Mouse (Mus musculus) limb, embryonic 15.5 days (tissue): ENCODE measurements at regions not wholly inside any gene's neighbourhood (a gene's known extent, or its start where the extent isn't known, plus 50 kb on each side); places are given as distances from the start of the nearest gene placed in this dataset.
A peak's percentile ranks its signal among the peaks of the same experiment; 100 is the strongest.

Experiments used
- ATAC-seq: fragments of 200-750 bp; cut with Nextera tagmentation; 2 replicates; pipeline ENCODE4 v1.8.0; 2017; ENCODE audit warnings: low read depth, moderate TSS enrichment; ENCODE audit not compliant: insufficient number of reproducible peaks, low FRiP score, low TSS enrichment
- H3K27ac ChIP-seq: fragments of 300-500 bp; sonication (generic); 2 replicates; pipeline ENCODE4 v1.5.1; 2015; ENCODE audit warnings: moderate library complexity, mild to moderate bottlenecking, inconsistent platforms
- H3K27me3 ChIP-seq: fragments of 300-500 bp; sonication (generic); 2 replicates; pipeline ENCODE4 v1.6.1; 2015; ENCODE audit warnings: inconsistent platforms
- H3K36me3 ChIP-seq: fragments of 300-500 bp; sonication (generic); 2 replicates; pipeline ENCODE4 v1.6.1; 2015; ENCODE audit warnings: inconsistent platforms
- H3K4me1 ChIP-seq: fragments of 300-500 bp; sonication (generic); 2 replicates; pipeline ENCODE4 v1.6.1; 2015; ENCODE audit warnings: inconsistent platforms
- H3K4me2 ChIP-seq: fragments of 300-500 bp; sonication (generic); 2 replicates; pipeline ENCODE4 v1.6.1; 2015; ENCODE audit warnings: mild to moderate bottlenecking, inconsistent platforms
- H3K4me3 ChIP-seq: fragments of 300-500 bp; sonication (generic); 2 replicates; pipeline ENCODE4 v1.5.1; 2015; ENCODE audit warnings: mild to moderate bottlenecking, inconsistent platforms
- H3K9ac ChIP-seq: fragments of 300-500 bp; sonication (generic); 2 replicates; pipeline ENCODE4 v1.6.1; 2015; ENCODE audit warnings: inconsistent platforms
- H3K9me3 ChIP-seq: fragments of 300-500 bp; sonication (generic); 2 replicates; pipeline ENCODE4 v1.6.1; 2016; ENCODE audit warnings: inconsistent platforms
- WGBS: fragments of 180-500 bp; shearing (Covaris S2); methylation state at CpG from one replicate; pipeline ENCODE4 v1.1.7; 2015; 5-methylcytosine and 5-hydroxymethylcytosine counted together

DNA sequence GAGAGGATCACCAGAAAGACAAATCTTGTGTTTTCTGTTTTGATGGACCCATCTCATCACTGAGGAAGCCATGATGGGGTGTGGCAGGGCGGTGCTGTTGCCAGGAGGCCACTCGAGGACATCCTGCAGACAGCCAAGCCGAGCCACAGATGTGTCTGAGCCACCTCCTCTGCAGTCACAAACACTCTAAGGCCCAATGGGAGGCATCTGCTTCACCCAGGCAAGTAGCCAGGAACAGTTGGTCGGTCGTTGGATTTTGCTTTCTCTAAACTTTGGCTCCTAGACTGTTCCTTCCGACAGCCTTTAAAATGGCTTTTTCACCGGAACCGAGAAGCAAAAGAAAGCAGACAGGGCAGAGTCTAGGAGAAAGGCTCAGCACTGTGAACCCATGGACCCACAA, 90.5 kb downstream of the Gas1 start:
- no peaks in the 10 kb centered on the region for H3K36me3 ChIP-seq
- H3K9ac ChIP-seq: no peak overlapping the region
- WGBS: 53% methylated on average over 8 of the region's 8 CpGs
- H3K4me1 ChIP-seq: peaks cover 23% of the 10 kb centered on the region
- 0 out of 2 replicates have a peak overlapping the region, but pooled peaks have one; percentile 59 for H3K27ac ChIP-seq
- no peak for ATAC-seq
- no peak overlapping the region for H3K4me2 ChIP-seq
- H3K9me3 ChIP-seq: no peaks in the 10 kb centered on the region
- H3K4me3 ChIP-seq: no peak overlapping the region
- no peaks in the 10 kb centered on the region for H3K27me3 ChIP-seq

DNA sequence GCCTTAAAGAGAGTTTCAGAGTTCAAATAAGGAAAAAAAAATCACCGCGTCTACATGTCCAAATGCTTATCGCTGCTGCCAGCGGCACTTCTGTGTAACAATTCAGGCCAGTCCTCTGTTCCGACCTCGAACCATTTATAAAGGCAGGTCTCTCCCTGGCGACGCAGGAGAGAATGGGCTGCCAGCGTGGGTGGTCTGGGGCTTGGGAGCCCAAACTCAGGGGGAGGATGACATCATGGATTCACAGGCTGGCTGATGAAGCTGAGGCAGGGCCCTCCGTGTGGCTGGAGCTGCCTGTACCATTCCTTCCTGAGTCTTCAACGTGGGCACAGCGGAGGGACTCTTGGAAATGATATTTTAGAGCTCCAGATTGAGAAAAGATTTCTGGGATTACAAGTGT, 92.2 kb downstream of the Gas1 start:
- Histone ChIP-seq H3K36me3 (no peaks in the 10 kb centered on the region), H3K27ac (peak overlapping the region; percentile 73), H3K9ac (no peak overlapping the region), H3K4me3 (no peak overlapping the region), H3K4me2 (0 out of 2 replicates have a peak overlapping the region, but pooled peaks have one; percentile 10), H3K27me3 (no peaks in the 10 kb centered on the region), H3K9me3 (no peaks in the 10 kb centered on the region), H3K4me1 (peaks cover 23% of the 10 kb centered on the region)
- 22% methylated on average over 12 of the region's 12 CpGs for WGBS
- peak; percentile 31; the same call in 1 of the 2 replicates for ATAC-seq

DNA sequence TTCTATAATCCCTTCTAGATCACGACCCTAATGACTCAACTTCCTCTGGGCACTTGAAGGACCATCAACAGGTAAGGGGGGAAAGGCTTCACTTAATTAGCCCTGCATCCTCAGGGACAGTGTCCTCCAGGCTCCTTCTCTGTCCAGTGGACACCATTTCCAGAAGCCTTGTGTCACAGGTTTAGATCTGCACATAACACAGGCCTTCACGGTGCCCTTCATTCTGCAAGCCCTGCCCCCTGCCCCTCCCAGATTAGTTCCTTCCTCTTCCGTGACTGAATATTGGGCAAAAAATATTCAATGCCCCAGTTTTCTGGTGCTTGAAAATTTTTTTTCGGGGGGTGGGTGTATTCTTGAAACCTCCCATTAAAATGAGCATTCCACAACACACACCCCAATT, 92.9 kb downstream of the Gas1 start:
- H3K4me1 ChIP-seq: peaks cover 23% of the 10 kb centered on the region
- peak overlapping the region; percentile 73; the same call in 1 of the 2 replicates for H3K27ac ChIP-seq
- no peak overlapping the region for H3K4me3 ChIP-seq
- no peaks in the 10 kb centered on the region for H3K36me3 ChIP-seq
- H3K27me3 ChIP-seq: no peaks in the 10 kb centered on the region
- no peak overlapping the region for H3K4me2 ChIP-seq
- WGBS: 67% methylated on average over 4 of the region's 4 CpGs
- H3K9ac ChIP-seq: no peak overlapping the region
- ATAC-seq: no peak
- H3K9me3 ChIP-seq: no peaks in the 10 kb centered on the region

- 88% methylated on average over 10 of the region's 10 CpGs for WGBS
- Histone ChIP-seq H3K4me1 (peaks cover 24% of the 10 kb centered on the region), H3K9me3 (no peaks in the 10 kb centered on the region), H3K4me2 (no peak overlapping the region), H3K9ac (no peak overlapping the region), H3K27me3 (no peaks in the 10 kb centered on the region), H3K4me3 (no peak overlapping the region), H3K36me3 (no peaks in the 10 kb centered on the region), H3K27ac (peak overlapping the region; percentile 47; the same call in 1 of the 2 replicates)
- ATAC-seq: no peak
These were observed 97.1 kb downstream of the Gas1 start for GRCm38 (mm10) chr13:60080113-60080512.

DNA sequence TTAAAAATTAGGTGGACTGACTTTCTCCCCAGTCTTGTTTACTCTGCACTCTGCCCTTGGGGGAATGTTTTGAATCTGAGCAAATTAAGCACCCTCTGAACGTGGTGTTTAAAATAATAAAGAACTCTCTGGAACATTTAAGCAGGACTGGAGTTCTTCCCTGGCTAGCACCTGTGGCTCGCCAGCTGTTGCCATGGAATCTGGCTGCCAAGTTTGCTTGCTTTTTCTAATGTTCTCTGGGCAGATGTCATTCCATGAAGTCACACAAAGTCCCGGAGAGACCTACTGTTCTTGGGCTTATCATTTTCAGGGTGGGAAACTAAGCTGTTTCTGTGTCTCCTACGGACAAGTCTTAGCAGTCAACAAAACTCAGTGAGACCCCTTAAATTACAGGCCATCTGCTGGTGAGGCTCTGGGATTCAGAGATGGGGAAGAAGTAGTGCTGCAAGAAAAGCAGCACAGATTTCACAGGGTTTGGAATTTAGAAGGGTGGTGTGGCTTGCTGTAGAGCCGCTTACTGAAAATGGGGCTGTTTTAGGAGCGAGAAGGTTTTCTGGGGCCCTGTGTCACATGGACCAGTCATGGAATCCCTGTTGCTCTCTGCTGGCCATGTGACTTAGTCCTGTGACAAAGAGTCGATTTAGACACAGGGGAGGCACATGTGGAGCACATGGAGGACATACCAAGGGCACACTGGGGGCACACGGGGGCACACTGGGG, 98.7 kb downstream of the Gas1 start:
- Histone ChIP-seq H3K4me1 (peaks cover 19% of the 10 kb centered on the region), H3K27ac (peak overlapping the region; percentile 77), H3K9ac (0 out of 2 replicates have a peak overlapping the region, but pooled peaks have one; percentile 1), H3K36me3 (no peaks in the 10 kb centered on the region), H3K4me2 (no peak overlapping the region), H3K9me3 (no peaks in the 10 kb centered on the region), H3K27me3 (no peaks in the 10 kb centered on the region), H3K4me3 (no peak overlapping the region)
- WGBS: 47% methylated on average over 8 of the region's 8 CpGs
- no peak for ATAC-seq

- ATAC-seq: no peak
- H3K27me3 ChIP-seq: no peaks in the 10 kb centered on the region
- WGBS: 54% methylated on average over 6 of the region's 6 CpGs
- no peaks in the 10 kb centered on the region for H3K36me3 ChIP-seq
- H3K27ac ChIP-seq: peak overlapping the region; percentile 65
- no peak overlapping the region for H3K9ac ChIP-seq
- H3K4me1 ChIP-seq: peaks cover 38% of the 10 kb centered on the region
- H3K4me3 ChIP-seq: no peak overlapping the region
- no peaks in the 10 kb centered on the region for H3K9me3 ChIP-seq
- no peak overlapping the region for H3K4me2 ChIP-seq
These were observed 100.9 kb downstream of the Gas1 start for GRCm38 (mm10) chr13:60076147-60076800.

DNA sequence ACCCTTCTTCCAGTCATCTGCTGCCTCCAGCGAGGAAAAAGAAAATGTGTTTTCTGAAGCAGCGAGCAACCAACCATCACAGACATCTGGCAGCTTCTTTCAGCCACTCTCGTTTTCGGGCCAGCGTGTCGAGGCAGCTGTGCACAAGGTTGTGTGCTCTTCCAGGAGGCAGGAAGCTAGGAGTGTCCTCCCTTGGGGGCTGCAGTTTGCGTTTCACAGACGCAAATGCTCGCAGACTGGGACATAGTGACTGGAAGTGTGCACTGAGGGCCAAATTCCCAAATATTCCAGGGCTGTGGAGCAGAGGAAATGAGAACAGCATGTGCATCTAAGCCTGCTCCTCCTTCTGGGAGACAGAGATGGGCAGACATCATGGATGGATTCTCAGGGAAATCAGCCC, 105.6 kb downstream of the Gas1 start:
- Histone ChIP-seq H3K4me2 (no peak overlapping the region), H3K36me3 (no peaks in the 10 kb centered on the region), H3K27ac (peak overlapping the region; percentile 83), H3K9me3 (no peaks in the 10 kb centered on the region), H3K9ac (no peak overlapping the region), H3K4me1 (peaks cover 52% of the 10 kb centered on the region), H3K27me3 (no peaks in the 10 kb centered on the region), H3K4me3 (no peak overlapping the region)
- peak; percentile 38; the same call in 1 of the 2 replicates for ATAC-seq
- WGBS: 27% methylated on average over 9 of the region's 9 CpGs

DNA sequence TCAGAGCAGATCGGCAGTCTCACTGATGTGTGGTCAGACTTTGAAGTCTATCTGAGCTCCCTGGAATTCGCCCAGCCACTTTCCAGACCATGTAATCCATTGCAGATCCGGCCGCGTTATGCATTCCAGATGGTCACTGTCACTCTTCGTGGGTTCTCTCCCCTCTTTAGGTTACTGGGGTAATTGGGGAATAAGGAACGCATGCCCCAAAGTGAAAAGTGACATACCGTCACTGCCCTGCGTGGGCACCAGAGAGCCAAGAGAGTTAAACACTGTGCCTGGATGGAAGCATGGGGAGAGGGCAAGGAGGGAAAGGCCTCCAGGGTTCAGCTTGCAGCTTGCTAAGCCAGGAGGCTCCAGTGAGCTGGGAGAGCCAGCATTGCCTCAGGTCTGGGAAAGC, 108.0 kb downstream of the Gas1 start:
- H3K36me3 ChIP-seq: no peaks in the 10 kb centered on the region
- no peak overlapping the region for H3K4me2 ChIP-seq
- H3K9ac ChIP-seq: no peak overlapping the region
- H3K27me3 ChIP-seq: no peaks in the 10 kb centered on the region
- no peak; the same call in 1 of the 2 replicates for ATAC-seq
- H3K4me3 ChIP-seq: no peak overlapping the region
- peaks cover 53% of the 10 kb centered on the region for H3K4me1 ChIP-seq
- peak overlapping the region; percentile 79 for H3K27ac ChIP-seq
- no peaks in the 10 kb centered on the region for H3K9me3 ChIP-seq
- WGBS: 20% methylated on average over 9 of the region's 9 CpGs

DNA sequence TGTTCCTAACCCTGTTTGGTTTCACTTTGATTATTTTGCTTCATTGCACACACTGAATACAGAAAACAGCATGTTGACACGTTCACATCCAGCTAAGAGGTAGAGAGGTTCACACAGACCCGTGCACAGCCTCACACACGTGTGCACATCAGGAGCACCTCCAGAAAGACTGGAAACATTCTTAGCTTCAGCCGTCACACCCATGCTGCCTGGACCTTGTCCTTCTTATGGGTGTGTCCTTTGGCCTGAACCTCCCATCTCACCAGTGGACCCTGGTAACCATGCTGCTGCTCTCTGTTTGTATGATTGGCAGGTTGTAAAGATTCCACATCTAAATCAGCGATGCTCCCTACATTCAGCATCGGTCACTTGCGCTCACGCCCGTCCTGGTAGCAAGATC, 109.8 kb downstream of the Gas1 start:
- peaks cover 43% of the 10 kb centered on the region for H3K4me1 ChIP-seq

DNA sequence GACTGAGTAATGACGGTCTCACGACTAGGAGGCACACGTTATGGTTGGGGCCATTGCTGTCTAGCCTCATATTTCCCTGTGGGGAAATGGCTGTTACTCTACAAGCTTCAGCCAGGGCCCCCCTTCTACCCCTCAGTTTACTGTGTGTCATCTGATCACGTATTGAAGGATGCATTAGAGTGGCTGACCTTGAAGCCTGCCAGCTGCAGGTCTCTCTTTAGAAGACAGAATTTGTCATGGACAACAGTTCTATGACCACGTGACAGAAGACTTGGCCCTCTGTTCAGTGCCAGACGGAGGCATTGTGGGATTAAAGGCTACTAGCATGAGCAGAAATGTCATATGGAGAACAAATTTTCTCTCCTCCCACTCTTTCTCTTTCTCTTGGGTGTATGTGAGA, 115.6 kb downstream of the Gas1 start:
- H3K27me3 ChIP-seq: no peaks in the 10 kb centered on the region

More for the DNA sequence above, 109.8 kb downstream of the Gas1 start:
- Histone ChIP-seq H3K4me3 (no peak overlapping the region), H3K4me2 (no peak overlapping the region), H3K27ac (no peak overlapping the region), H3K36me3 (no peaks in the 10 kb centered on the region), H3K9me3 (no peaks in the 10 kb centered on the region), H3K9ac (no peak overlapping the region), H3K27me3 (no peaks in the 10 kb centered on the region)
- ATAC-seq: no peak
- WGBS: 90% methylated on average over 9 of the region's 9 CpGs

GRCm38 (mm10) chr13:60057761-60058274, 119.3 kb downstream of the Gas1 start:
- H3K27me3 ChIP-seq: no peaks in the 10 kb centered on the region
- no peaks in the 10 kb centered on the region for H3K9me3 ChIP-seq
- no peaks in the 10 kb centered on the region for H3K36me3 ChIP-seq
- H3K27ac ChIP-seq: peak overlapping the region; percentile 43
- no peak overlapping the region for H3K9ac ChIP-seq
- no peak overlapping the region for H3K4me2 ChIP-seq
- H3K4me3 ChIP-seq: no peak overlapping the region
- WGBS: 18% methylated on average over 13 of the region's 13 CpGs
- ATAC-seq: no peak; the same call in 1 of the 2 replicates
- peaks cover 31% of the 10 kb centered on the region for H3K4me1 ChIP-seq

More for the DNA sequence above, 115.6 kb downstream of the Gas1 start:
- no peak overlapping the region for H3K4me2 ChIP-seq
- peaks cover 17% of the 10 kb centered on the region for H3K4me1 ChIP-seq
- WGBS: 64% methylated on average over 6 of the region's 6 CpGs
- no peaks in the 10 kb centered on the region for H3K9me3 ChIP-seq
- no peaks in the 10 kb centered on the region for H3K36me3 ChIP-seq
- H3K9ac ChIP-seq: no peak overlapping the region
- no peak overlapping the region for H3K4me3 ChIP-seq
- H3K27ac ChIP-seq: no peak overlapping the region
- no peak for ATAC-seq

DNA sequence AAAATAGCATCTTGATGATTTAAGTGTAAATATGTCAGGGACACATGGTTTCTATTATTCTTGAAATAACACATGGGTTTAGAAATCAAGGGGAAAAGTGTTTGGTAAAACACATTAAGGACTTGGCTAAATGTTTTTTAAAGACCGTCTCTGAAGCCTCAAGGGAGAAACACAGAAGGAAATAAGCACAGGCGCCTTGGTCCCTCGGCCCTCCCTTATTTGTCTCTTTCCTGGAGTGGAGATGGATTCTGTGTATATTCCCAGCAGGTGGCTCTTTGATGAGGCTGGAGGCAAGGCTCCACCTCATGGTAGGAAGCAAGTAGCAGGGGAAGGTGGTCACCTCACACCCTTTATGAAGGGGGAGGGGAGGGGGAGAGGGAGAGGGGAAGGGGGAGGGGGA, 122.6 kb downstream of the Gas1 start:
- H3K9me3 ChIP-seq: no peaks in the 10 kb centered on the region
- H3K27ac ChIP-seq: no peak overlapping the region
- H3K27me3 ChIP-seq: no peaks in the 10 kb centered on the region
- 30% methylated on average over 3 of the region's 3 CpGs for WGBS
- H3K36me3 ChIP-seq: no peaks in the 10 kb centered on the region
- no peak overlapping the region for H3K4me2 ChIP-seq
- no peak overlapping the region for H3K4me3 ChIP-seq
- no peak overlapping the region for H3K9ac ChIP-seq
- H3K4me1 ChIP-seq: peaks cover 34% of the 10 kb centered on the region
- ATAC-seq: no peak
